In the genomic region with DNA sequence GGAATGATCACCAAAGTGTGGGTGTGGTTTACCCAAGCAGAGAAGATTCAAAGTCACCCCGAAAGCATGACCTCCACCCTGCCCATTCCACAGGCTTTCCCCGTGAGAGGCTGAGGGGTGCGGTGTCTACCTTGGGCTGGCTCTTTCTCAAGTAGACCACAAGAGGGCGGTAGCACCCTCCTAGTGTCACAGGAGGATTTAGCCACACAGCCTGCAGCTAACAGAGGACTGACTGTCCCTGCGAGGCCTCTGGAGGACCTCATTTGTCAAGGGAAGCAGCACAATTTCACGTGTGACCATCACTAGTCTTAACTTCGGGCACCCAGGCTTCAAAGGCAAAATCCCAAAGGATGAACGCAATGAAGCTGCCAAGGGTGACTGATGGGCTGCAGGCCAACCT, we compare ENCODE assay signal across 9 mouse cellular contexts. TPM values are rescaled to one million over a fixed set of nuclear protein-coding genes. Genes with fewer than 3 reads are reported as not detected.
DNase-seq lines count a peak whose midpoint lies in the region; ATAC-seq and TF ChIP-seq lines count a peak whose summit lies in the region.
"Had no signal": no experiment of that assay in that cellular context is flagged by ENCODE, and none has a peak within 500 bp of the region (broad histone marks: within the 10 kb centered on the region; RNA-seq: fewer than 3 reads in every experiment).

No protein-coding gene starts in this region.

- no peaks in the 10 kb centered on the region for H3K4me1 ChIP-seq in limb, embryonic 14.5 days (ENCODE audit: control insufficient read depth, insufficient read depth, low read length)
- H3K4me1 ChIP-seq in midbrain, embryonic 16.5 days (ENCODE audit: control insufficient read depth, insufficient read depth, low read length), result no peaks in the 10 kb centered on the region
- no peaks in the 10 kb centered on the region for H3K4me1 ChIP-seq in stomach, embryonic 16.5 days (ENCODE audit: control insufficient read depth, insufficient read depth, low read length)

- no peak overlapping the region for H3K4me3 ChIP-seq in limb, embryonic 14.5 days (replicated peaks; ENCODE audit: low read length)
- H3K4me3 ChIP-seq in midbrain, embryonic 16.5 days (ENCODE audit: low read depth, low read length), result no peak overlapping the region
- H3K4me3 ChIP-seq in stomach, embryonic 16.5 days (replicated peaks; ENCODE audit: low read length), result no peak overlapping the region
- H3K4me3 ChIP-seq: myocyte had no signal

- 8% methylated on average over 8 of the region's 8 CpGs for WGBS in limb, embryonic 14.5 days
- 12% methylated on average over 8 of the region's 8 CpGs for WGBS in midbrain, embryonic 16.5 days
- WGBS in stomach, embryonic 16.5 days, result 6% methylated on average over 8 of the region's 8 CpGs

- no peaks in the 10 kb centered on the region for H3K27me3 ChIP-seq in limb, embryonic 14.5 days (ENCODE audit: control insufficient read depth, insufficient read depth, low read length)
- no peaks in the 10 kb centered on the region for H3K27me3 ChIP-seq in midbrain, embryonic 16.5 days (ENCODE audit: control insufficient read depth, insufficient read depth, low read depth, low read length)
- no peaks in the 10 kb centered on the region for H3K27me3 ChIP-seq in stomach, embryonic 16.5 days (ENCODE audit: control insufficient read depth, insufficient read depth, low read length)

- TF ChIP-seq POLR2A in limb, embryonic 14.5 days (IDR thresholded peaks at IDR 0.05; ENCODE audit: borderline replicate concordance, extremely low read depth, insufficient read depth, insufficient read length), result no peak

- no peak overlapping the region for H3K4me2 ChIP-seq in limb, embryonic 14.5 days (replicated peaks; ENCODE audit: low read depth, low read length, severe bottlenecking)
- H3K4me2 ChIP-seq in midbrain, embryonic 16.5 days (ENCODE audit: low read length), result no peak overlapping the region
- H3K4me2 ChIP-seq in stomach, embryonic 16.5 days (ENCODE audit: low read depth, low read length), result no peak overlapping the region

- peak; percentile 31 to 40 for DNase-seq in urinary bladder, adult 18-20 months (ENCODE audit: low spot score in 2 of 2)
- no peak for DNase-seq in urinary bladder, postnatal 10 days (ENCODE audit: low spot score)
- DNase-seq in kidney, adult 11 months, result peak; percentile 37
- DNase-seq in limb, embryonic 14.5 days (ENCODE audit: low spot score), result peak; percentile 63

- H3K9me3 ChIP-seq in limb, embryonic 14.5 days (ENCODE audit: control insufficient read depth, low read length), result no peaks in the 10 kb centered on the region
- no peaks in the 10 kb centered on the region for H3K9me3 ChIP-seq in midbrain, embryonic 16.5 days (replicated peaks; ENCODE audit: control insufficient read depth, low read length, poor library complexity, severe bottlenecking)
- H3K9me3 ChIP-seq in stomach, embryonic 16.5 days (replicated peaks; ENCODE audit: control insufficient read depth, low read length), result no peaks in the 10 kb centered on the region

- peak; percentile 97 for ATAC-seq in common myeloid progenitor, adult 5-6 weeks (replicated peaks; ENCODE audit: low read depth, poor library complexity, severe bottlenecking)
- ATAC-seq in granulocyte monocyte progenitor cell, adult 5-6 weeks (replicated peaks; ENCODE audit: poor library complexity, severe bottlenecking), result peak; percentile 93
- peak; percentile 59; the same call in 1 of the 2 replicates for ATAC-seq in limb, embryonic 14.5 days (ENCODE audit: low FRiP score, low read depth)
- ATAC-seq in midbrain, embryonic 16.5 days, result peak; percentile 82; the same call in 1 of the 2 replicates
- ATAC-seq in stomach, embryonic 16.5 days (ENCODE audit: insufficient read depth, low FRiP score), result peak; percentile 69; the same call in 1 of the 2 replicates

- no peak overlapping the region for H3K9ac ChIP-seq in limb, embryonic 14.5 days (ENCODE audit: low read depth, low read length, severe bottlenecking)
- H3K9ac ChIP-seq in midbrain, embryonic 16.5 days (ENCODE audit: low read depth, low read length), result no peak overlapping the region
- no peak overlapping the region for H3K9ac ChIP-seq in stomach, embryonic 16.5 days (ENCODE audit: low read length)

- H3K36me3 ChIP-seq in limb, embryonic 14.5 days (ENCODE audit: control insufficient read depth, insufficient read depth, low read length), result no peaks in the 10 kb centered on the region
- no peaks in the 10 kb centered on the region; the same call in 1 of the 2 replicates for H3K36me3 ChIP-seq in midbrain, embryonic 16.5 days (ENCODE audit: control insufficient read depth, insufficient read depth, low read length)
- H3K36me3 ChIP-seq in stomach, embryonic 16.5 days (ENCODE audit: control insufficient read depth, insufficient read depth, low read length), result no peaks in the 10 kb centered on the region

- H3K27ac ChIP-seq in limb, embryonic 14.5 days (replicated peaks; ENCODE audit: low read depth, low read length), result no peak overlapping the region
- no peak overlapping the region for H3K27ac ChIP-seq in midbrain, embryonic 16.5 days (ENCODE audit: low read length)
- no peak overlapping the region for H3K27ac ChIP-seq in stomach, embryonic 16.5 days (ENCODE audit: low read length)

RNA-seq across cellular contexts. Expression of gene Fahd2a, which starts 17.9 kb away (rescaled TPM):
- 5.6 and 12.8 TPM in 2 replicates for total RNA-seq in common myeloid progenitor, adult 5-6 weeks (2017)
- total RNA-seq in granulocyte monocyte progenitor cell, adult 5-6 weeks (2014; fragmentation: Nextera tagmentation), result 6.0 and 26.2 TPM in 2 replicates
- 6.6 and 11.9 TPM in 2 replicates for total RNA-seq in granulocyte monocyte progenitor cell, adult 5-6 weeks (2017)
- polyA plus RNA-seq in limb, embryonic 14.5 days (2012; rRNA removed), result 14.6 and 22.2 TPM in 2 replicates
- polyA plus RNA-seq in limb, embryonic 14.5 days (2014; fragmentation: Nextera tagmentation; extraction: Ambion mirVana), result 20.8 and 24.9 TPM in 2 replicates
- polyA plus RNA-seq in midbrain, embryonic 16.5 days (2015; fragmentation: Nextera tagmentation; extraction: Ambion mirVana), result 32.2 and 37.3 TPM in 2 replicates
- 25.6 and 27.8 TPM in 2 replicates for polyA plus RNA-seq in stomach, embryonic 16.5 days (2015; fragmentation: Nextera tagmentation; extraction: Ambion mirVana)

RNA-seq across cellular contexts. Expression of gene Gpat2, which starts 37.3 kb away (rescaled TPM):
- total RNA-seq in common myeloid progenitor, adult 5-6 weeks (2017), result not detected in 2 replicates
- not detected in 2 replicates for total RNA-seq in granulocyte monocyte progenitor cell, adult 5-6 weeks (2014; fragmentation: Nextera tagmentation)
- not detected in 2 replicates for total RNA-seq in granulocyte monocyte progenitor cell, adult 5-6 weeks (2017)
- 0.31 and 0.37 TPM in 2 replicates for polyA plus RNA-seq in limb, embryonic 14.5 days (2012; rRNA removed)
- polyA plus RNA-seq in limb, embryonic 14.5 days (2014; fragmentation: Nextera tagmentation; extraction: Ambion mirVana), result 0.14 and 0.39 TPM in 2 replicates
- polyA plus RNA-seq in midbrain, embryonic 16.5 days (2015; fragmentation: Nextera tagmentation; extraction: Ambion mirVana), result 0.12 and 0.23 TPM in 2 replicates
- 0.28 and 0.36 TPM in 2 replicates for polyA plus RNA-seq in stomach, embryonic 16.5 days (2015; fragmentation: Nextera tagmentation; extraction: Ambion mirVana)
- polyA plus RNA-seq: myocyte had no signal

RNA-seq across cellular contexts. Expression of gene Kcnip3, which starts 59.6 kb away (rescaled TPM):
- 2.5 and 4.0 TPM in 2 replicates for total RNA-seq in common myeloid progenitor, adult 5-6 weeks (2017)
- total RNA-seq in granulocyte monocyte progenitor cell, adult 5-6 weeks (2014; fragmentation: Nextera tagmentation), result 37.4 and 50.0 TPM in 2 replicates
- total RNA-seq in granulocyte monocyte progenitor cell, adult 5-6 weeks (2017), result 19.5 and 23.4 TPM in 2 replicates
- polyA plus RNA-seq in limb, embryonic 14.5 days (2012; rRNA removed), result 4.2 and 4.3 TPM in 2 replicates
- 2.3 and 3.2 TPM in 2 replicates for polyA plus RNA-seq in limb, embryonic 14.5 days (2014; fragmentation: Nextera tagmentation; extraction: Ambion mirVana)
- 9.1 and 13.0 TPM in 2 replicates for polyA plus RNA-seq in midbrain, embryonic 16.5 days (2015; fragmentation: Nextera tagmentation; extraction: Ambion mirVana)
- polyA plus RNA-seq in stomach, embryonic 16.5 days (2015; fragmentation: Nextera tagmentation; extraction: Ambion mirVana), result 3.1 and 3.6 TPM in 2 replicates
